Mouse (Mus musculus): ENCODE data around the gene Sema4b.

Sema4b gene

DNA sequence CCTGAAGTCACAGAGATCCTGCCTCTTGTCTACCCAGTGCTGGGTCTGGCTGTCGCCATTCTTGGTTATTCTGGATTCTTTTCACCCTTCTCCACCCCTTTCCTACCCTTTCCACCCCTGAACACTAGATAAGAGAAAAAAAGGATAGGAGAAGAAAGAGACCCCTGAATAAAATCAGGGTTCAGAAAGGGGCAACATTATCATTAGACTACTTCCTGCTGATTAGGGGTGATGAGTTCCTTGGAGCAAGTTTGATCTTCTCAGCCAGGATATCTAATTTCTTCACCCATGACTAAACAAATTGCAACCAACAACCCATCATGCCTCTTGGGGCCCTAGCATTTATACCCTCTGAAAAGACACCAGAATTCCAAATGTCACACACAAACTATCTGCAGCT lies 81.1 kb downstream of the Sema4b start:
- no peak for DNase-seq (ENCODE audit: low spot score in 2 of 2)

DNA sequence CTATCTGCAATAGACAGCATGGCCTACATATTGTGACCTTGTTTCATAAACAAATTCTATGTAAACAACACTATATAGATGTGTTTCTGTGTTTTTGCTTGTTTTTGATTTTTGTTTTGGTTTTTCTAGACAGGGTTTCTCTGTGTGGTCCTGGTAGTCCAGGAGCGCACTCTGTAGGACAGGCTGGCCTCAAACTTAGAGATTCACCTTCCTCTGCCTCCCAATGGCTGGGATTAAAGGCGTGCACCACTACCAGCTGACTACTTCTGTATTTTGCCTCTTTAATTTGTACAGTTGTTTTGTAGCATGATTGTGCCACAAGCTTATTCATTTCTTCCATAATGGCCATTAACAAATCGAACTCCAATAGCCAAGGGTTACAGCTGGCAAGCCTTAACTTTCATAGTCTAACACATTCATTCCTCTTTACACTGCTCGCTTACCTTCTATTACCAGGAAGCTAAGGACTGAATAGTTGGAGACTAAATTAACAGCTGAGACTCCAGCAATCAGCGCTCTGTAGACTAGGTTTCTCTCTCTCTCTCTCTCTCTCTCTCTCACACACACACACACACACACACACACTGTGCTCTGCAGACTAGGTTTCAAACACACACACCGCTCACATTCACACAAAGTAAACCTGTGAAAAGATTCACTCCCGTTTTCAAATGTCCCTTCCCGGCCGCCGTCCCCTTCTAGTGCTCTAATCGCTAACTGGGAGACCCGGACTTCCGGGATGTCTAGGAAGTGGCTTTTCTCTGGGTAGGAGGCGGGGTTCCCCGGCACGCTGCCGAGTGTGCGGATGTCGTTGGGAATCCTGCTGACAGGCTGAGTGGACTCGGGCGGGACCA lies 82.5 kb downstream of the Sema4b start, which contains the start of gene Vps33b:
Gene Vps33b (plus strand): TSS at position 753 of the 854 bp plus-strand sequence.
- DNase-seq (ENCODE audit: low spot score in 2 of 2) = peak; percentile 92

DNA sequence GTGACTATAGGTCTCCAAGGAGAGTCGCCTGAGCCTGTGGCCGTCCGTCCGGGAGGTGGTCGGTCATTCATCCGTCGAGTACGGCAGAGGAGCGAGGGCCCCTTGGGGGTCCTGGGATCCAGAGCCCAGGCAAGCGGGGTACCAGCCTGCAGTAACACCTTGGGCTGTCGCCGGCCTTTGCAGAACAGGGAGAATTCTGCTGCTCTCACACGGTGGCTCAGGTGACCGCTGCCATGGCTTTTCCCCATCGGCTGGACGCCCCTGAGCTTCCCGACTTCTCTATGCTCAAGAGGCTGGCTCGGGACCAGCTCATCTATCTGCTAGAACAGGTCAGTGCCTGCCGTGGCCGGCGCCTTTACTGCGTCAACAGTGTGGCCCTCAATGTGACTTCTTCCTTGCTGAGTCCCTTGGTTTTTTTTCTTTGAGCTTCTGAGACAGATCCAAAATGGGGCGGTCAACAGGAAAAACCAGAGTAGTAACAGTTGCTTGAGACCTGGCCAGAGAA lies 83.2 kb downstream of the Sema4b start:
- DNase-seq (ENCODE audit: low spot score in 2 of 2) = peak in 1 of 2 experiments; percentile 53

DNA sequence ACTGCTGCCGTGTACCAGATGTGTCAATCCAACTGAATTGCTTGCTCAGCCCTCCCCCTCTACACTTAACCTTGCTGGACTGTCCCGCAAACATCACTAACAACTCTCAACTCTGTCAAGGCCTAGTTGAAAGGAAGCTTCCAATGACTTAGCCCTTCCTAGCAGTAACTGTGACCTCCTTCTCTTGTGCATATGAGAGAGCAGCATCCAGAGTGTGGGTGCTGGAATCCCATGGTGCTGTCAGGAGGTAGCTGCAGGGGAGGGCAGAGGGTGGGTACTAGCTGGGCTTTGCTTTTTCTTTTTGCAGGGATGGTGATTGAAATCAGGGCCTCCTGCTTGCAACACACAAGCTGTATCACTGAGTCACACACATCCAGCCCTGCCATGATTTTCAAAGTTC lies 86.8 kb downstream of the Sema4b start:
- DNase-seq (ENCODE audit: low spot score in 2 of 2) = no peak

Data from urinary bladder, adult 18-20 months (tissue).